10 mouse cellular contexts compared by ENCODE assay signal in the genomic region with DNA sequence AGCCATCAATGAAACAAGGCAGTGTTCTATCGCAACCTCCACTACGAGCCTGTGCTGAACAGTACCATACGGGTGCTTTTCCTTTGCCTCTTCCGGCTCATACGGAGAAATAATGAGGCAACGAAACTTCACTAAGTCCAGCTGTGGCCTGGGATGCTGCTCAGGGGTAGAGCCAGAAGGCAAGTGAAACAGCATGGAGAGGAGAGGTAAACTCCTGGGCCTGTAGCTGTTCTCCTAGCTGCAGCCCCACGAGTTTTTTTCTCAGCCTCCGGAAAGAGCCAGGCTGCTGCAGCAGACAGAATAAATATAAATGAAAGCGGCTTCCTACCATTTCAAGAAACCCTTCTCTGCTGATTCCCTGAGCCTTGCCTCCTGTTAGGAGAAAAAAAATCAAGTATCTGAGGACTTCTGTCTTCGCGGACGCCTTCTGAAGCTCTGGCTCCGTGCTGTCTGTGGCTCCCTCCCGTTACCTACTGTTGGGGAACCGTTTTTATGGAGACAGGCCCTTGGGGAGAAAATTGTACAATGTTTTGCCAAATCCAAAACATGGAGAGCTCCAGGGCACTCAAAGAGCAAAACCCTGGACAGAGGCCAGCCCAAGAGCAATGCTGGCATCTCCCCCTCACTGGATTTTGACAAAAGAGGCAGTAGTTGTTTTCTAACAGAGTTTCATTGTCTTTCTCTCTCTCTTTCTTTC.
DNase-seq lines count a peak whose midpoint lies in the region; ATAC-seq and TF ChIP-seq lines count a peak whose summit lies in the region.
"Had no signal": no experiment of that assay in that cellular context is flagged by ENCODE, and none has a peak within 500 bp of the region (broad histone marks: within the 10 kb centered on the region; RNA-seq: fewer than 3 reads in every experiment).

No protein-coding gene starts in this region.

- TF ChIP-seq CTCF in layer of hippocampus, adult 2 months (conservative IDR thresholded peaks at IDR 0.05): no peak

- no peak overlapping the region for H3K4me3 ChIP-seq in forebrain, embryonic 15.5 days
- H3K4me3 ChIP-seq in forebrain, embryonic 12.5 days (replicated peaks): no peak overlapping the region
- H3K4me3 ChIP-seq in forebrain, embryonic 16.5 days (replicated peaks; ENCODE audit: low read length): no peak overlapping the region
- H3K4me3 ChIP-seq in layer of hippocampus, adult 2 months: peak overlapping the region; percentile 4; the same call in 1 of the 2 replicates
- H3K4me3 ChIP-seq in midbrain, embryonic 16.5 days (ENCODE audit: low read depth, low read length): no peak overlapping the region
- no peak overlapping the region for H3K4me3 ChIP-seq in liver, embryonic 12.5 days

- peak; percentile 62 for DNase-seq in Muller cell, postnatal 12 days (ENCODE audit: inconsistent ontology term)
- DNase-seq in layer of hippocampus, adult 2 months (ENCODE audit: low spot score in 2 of 2): peak in 1 of 2 experiments; percentile 7
- DNase-seq in thymus, postnatal 36 days: no peak

- no peaks in the 10 kb centered on the region for H3K9me3 ChIP-seq in forebrain, embryonic 15.5 days
- H3K9me3 ChIP-seq in forebrain, embryonic 12.5 days: no peaks in the 10 kb centered on the region
- H3K9me3 ChIP-seq in forebrain, embryonic 16.5 days (ENCODE audit: control insufficient read depth, low read length): no peaks in the 10 kb centered on the region
- no peaks in the 10 kb centered on the region for H3K9me3 ChIP-seq in midbrain, embryonic 16.5 days (replicated peaks; ENCODE audit: control insufficient read depth, low read length, poor library complexity, severe bottlenecking)
- H3K9me3 ChIP-seq in liver, embryonic 12.5 days (replicated peaks): no peaks in the 10 kb centered on the region

- no peaks in the 10 kb centered on the region for H3K27me3 ChIP-seq in forebrain, embryonic 15.5 days
- H3K27me3 ChIP-seq in forebrain, embryonic 12.5 days: no peaks in the 10 kb centered on the region
- H3K27me3 ChIP-seq in forebrain, embryonic 16.5 days (replicated peaks; ENCODE audit: control insufficient read depth, insufficient read depth, low read length): no peaks in the 10 kb centered on the region
- no peaks in the 10 kb centered on the region for H3K27me3 ChIP-seq in midbrain, embryonic 16.5 days (ENCODE audit: control insufficient read depth, insufficient read depth, low read depth, low read length)
- H3K27me3 ChIP-seq in liver, embryonic 12.5 days (replicated peaks): no peaks in the 10 kb centered on the region
- H3K27me3 ChIP-seq: CH12.LX had no signal

- peak overlapping the region; percentile 64 for H3K27ac ChIP-seq in forebrain, embryonic 15.5 days (replicated peaks)
- H3K27ac ChIP-seq in forebrain, embryonic 12.5 days: no peak overlapping the region
- H3K27ac ChIP-seq in forebrain, embryonic 16.5 days (ENCODE audit: low read length): peak overlapping the region; percentile 60
- H3K27ac ChIP-seq in layer of hippocampus, adult 2 months: peak overlapping the region; percentile 84
- H3K27ac ChIP-seq in midbrain, embryonic 16.5 days (ENCODE audit: low read length): peak overlapping the region; percentile 78
- H3K27ac ChIP-seq in liver, embryonic 12.5 days: no peak overlapping the region
- H3K27ac ChIP-seq: liver, embryonic 14.5 days had no signal

- 59% methylated on average over 15 of the region's 15 CpGs for WGBS in forebrain, embryonic 15.5 days
- 81% methylated on average over 15 of the region's 15 CpGs for WGBS in forebrain, embryonic 12.5 days
- 55% methylated on average over 15 of the region's 15 CpGs for WGBS in forebrain, embryonic 16.5 days
- WGBS in midbrain, embryonic 16.5 days: 59% methylated on average over 15 of the region's 15 CpGs
- 73% methylated on average over 15 of the region's 15 CpGs for WGBS in liver, embryonic 12.5 days (ENCODE audit: insufficient replicate concordance)

- H3K9ac ChIP-seq in forebrain, embryonic 15.5 days (replicated peaks): no peak overlapping the region
- H3K9ac ChIP-seq in forebrain, embryonic 12.5 days: no peak overlapping the region
- 0 out of 2 replicates have a peak overlapping the region, but pooled peaks have one; percentile 12 for H3K9ac ChIP-seq in forebrain, embryonic 16.5 days (replicated peaks; ENCODE audit: low read depth, low read length)
- H3K9ac ChIP-seq in midbrain, embryonic 16.5 days (ENCODE audit: low read depth, low read length): no peak overlapping the region
- no peak overlapping the region for H3K9ac ChIP-seq in liver, embryonic 12.5 days
- H3K9ac ChIP-seq: liver, embryonic 14.5 days had no signal

- H3K36me3 ChIP-seq in forebrain, embryonic 15.5 days: no peaks in the 10 kb centered on the region
- H3K36me3 ChIP-seq in forebrain, embryonic 12.5 days (replicated peaks): no peaks in the 10 kb centered on the region
- H3K36me3 ChIP-seq in forebrain, embryonic 16.5 days (ENCODE audit: control insufficient read depth, insufficient read depth): no peaks in the 10 kb centered on the region
- H3K36me3 ChIP-seq in midbrain, embryonic 16.5 days (ENCODE audit: control insufficient read depth, insufficient read depth, low read length): no peaks in the 10 kb centered on the region
- no peaks in the 10 kb centered on the region for H3K36me3 ChIP-seq in liver, embryonic 12.5 days

- H3K4me1 ChIP-seq in forebrain, embryonic 15.5 days: peaks cover 12% of the 10 kb centered on the region
- no peaks in the 10 kb centered on the region for H3K4me1 ChIP-seq in forebrain, embryonic 12.5 days
- peaks cover 8% of the 10 kb centered on the region for H3K4me1 ChIP-seq in forebrain, embryonic 16.5 days (replicated peaks; ENCODE audit: control insufficient read depth, insufficient read depth, low read length)
- H3K4me1 ChIP-seq in midbrain, embryonic 16.5 days (ENCODE audit: control insufficient read depth, insufficient read depth, low read length): peaks cover 17% of the 10 kb centered on the region
- no peaks in the 10 kb centered on the region for H3K4me1 ChIP-seq in liver, embryonic 12.5 days

- ATAC-seq in forebrain, embryonic 15.5 days (replicated peaks): 0 out of 2 replicates have a peak, but pooled peaks have one; percentile 11
- ATAC-seq in forebrain, embryonic 12.5 days (ENCODE audit: low FRiP score): no peak
- peak; percentile 39 for ATAC-seq in forebrain, embryonic 16.5 days
- peak; percentile 36; the same call in 1 of the 2 replicates for ATAC-seq in midbrain, embryonic 16.5 days
- no peak for ATAC-seq in liver, embryonic 12.5 days

- no peak overlapping the region for H3K4me2 ChIP-seq in forebrain, embryonic 15.5 days (replicated peaks)
- no peak overlapping the region for H3K4me2 ChIP-seq in forebrain, embryonic 12.5 days
- 0 out of 2 replicates have a peak overlapping the region, but pooled peaks have one; percentile 8 for H3K4me2 ChIP-seq in forebrain, embryonic 16.5 days (ENCODE audit: low read length)
- H3K4me2 ChIP-seq in midbrain, embryonic 16.5 days (ENCODE audit: low read length): no peak overlapping the region
- no peak overlapping the region for H3K4me2 ChIP-seq in liver, embryonic 12.5 days

Comparison
In these comparisons a context has a peak if more than half of its experiments do, and no peak if none do; other contexts are left out.
1. ATAC-seq: peak in forebrain, embryonic 15.5 days (single experiment), forebrain, embryonic 16.5 days (single experiment) and midbrain, embryonic 16.5 days (single experiment); none in forebrain, embryonic 12.5 days (single experiment) and liver, embryonic 12.5 days (single experiment).
2. H3K27ac ChIP-seq: peak in forebrain, embryonic 15.5 days (single experiment), forebrain, embryonic 16.5 days (single experiment), layer of hippocampus, adult 2 months (single experiment) and midbrain, embryonic 16.5 days (single experiment); none in forebrain, embryonic 12.5 days (single experiment) and liver, embryonic 12.5 days (single experiment).